Mouse (Mus musculus) liver, adult 2 months (tissue): ENCODE measurements around the gene Cacna1a.

ENCODE experiments used
- CTCF ChIP-seq: fragments of 200-500 bp; IDR thresholded peaks from 2 replicates; pipeline ENCODE4 v1.5.1; 2011; ENCODE audit warnings: low read depth, low read length, control low read depth
- POLR2A ChIP-seq: fragments of 200-500 bp; IDR thresholded peaks from 2 replicates; pipeline ENCODE4 v1.6.1; 2011; ENCODE audit warnings: low read length, control low read depth; ENCODE audit not compliant: insufficient read depth; ENCODE audit errors: extremely low read depth

DNA sequence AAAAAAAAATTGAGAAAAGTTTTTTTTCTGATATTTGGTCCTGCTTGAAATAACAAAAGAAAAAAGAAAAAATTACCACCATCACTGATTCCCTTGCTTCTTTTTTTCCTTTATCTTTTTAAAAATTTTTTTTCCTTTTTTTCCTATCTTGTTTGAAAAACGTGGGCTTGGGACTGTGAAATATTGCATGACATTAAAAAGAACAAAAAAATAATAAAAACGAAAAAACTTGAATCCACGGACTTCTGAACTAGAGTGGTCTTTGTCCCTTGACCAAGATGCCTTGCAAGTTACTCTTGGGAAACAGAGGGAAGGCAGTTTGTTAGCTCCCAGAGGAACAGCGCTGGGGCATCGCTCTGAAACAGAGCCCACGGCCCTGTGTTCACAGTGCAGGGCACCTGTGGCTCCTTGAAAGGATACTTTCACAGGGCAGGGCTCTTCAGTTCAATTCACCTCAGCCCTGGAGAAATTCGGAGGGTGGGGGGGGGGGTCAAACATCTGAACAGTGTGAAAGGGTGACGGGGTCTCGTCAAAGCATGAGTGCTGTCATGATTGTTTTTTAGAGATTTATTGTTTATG is 251.9 kb downstream of the Cacna1a start:
- TF ChIP-seq CTCF: no peak
- no peak for TF ChIP-seq POLR2A
